Mouse (Mus musculus) kidney, adult 18-20 months (tissue): ENCODE results near the gene Galnt2.

Source experiments
- DNase-seq: peaks from one replicate; pipeline ENCODE4 v3.0.0; 2021

Gene Galnt2

DNA sequence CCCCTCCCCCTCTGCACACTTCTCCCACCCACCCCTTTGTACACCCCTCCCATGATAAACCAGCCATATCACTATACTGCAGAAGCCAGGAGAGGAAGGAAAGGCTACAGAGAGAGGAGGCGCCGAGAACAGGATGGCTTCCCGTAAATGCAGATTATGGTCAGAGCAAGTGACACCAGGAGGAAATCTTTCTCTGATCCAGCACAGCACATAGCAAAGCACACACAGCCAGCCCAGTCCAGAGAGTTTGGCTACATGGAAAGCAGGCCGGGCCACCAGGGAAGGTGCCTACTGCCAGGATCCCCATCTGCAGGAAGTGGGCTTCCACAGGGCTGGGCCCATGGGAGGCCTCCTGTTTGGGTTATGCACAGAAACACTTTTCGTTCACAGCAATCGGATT, 63.2 kb downstream of the Galnt2 start:
- no peak for DNase-seq

DNA sequence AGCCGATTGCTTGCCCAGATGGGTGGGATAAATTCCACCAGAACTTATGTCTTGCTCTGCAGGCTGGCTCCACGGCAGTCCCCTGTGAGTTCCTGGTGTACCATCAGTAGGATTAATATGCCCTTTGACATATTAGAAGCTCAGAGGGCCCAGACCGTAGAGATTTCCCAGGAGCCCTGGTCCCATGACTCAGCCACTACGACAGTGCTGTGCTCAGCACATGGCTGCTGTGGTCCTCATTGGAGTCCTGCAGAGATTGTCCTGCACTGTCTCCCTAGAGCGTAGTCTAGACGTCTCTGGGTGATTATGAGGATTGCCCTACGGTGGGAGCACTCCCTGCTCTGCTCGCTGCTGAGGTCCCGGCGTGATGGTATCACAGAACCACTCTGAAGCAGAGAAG, 63.7 kb downstream of the Galnt2 start:
- DNase-seq: no peak

GRCm38 (mm10) chr8:124295357-124295756, 64.2 kb downstream of the Galnt2 start:
- no peak for DNase-seq

- DNase-seq: no peak
Measured at GRCm38 (mm10) chr8:124301512-124301911, 70.3 kb downstream of the Galnt2 start.

DNA sequence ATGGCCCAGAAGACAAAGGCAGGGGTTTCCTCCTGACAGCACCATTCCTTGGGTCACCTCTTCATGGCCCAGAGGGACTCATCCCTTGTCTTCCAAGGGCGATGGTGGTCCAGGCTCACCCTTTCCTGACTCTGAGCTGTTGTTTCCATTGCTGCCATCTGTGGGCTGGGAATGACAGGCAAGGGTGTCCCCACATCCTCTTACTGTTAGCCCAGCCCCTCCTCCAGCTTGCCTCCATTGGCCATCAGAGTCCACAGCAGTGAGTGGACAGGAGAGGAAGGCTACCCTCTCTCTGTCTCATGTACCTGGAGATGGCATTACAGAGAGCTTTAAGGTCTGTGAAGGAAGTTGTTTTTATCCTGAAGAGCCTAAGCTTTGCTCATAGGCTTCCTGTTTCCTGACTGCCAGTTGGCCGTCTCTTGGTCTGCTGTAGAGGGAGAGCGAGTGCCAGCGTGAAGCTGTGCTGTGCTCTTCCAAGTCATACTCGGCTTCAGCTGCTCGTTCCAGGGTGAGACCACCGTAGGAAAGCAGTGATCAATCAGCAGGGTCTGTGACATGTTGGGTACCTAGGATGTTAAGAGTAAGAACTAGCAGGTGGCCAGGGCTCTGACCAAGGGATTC, 70.9 kb downstream of the Galnt2 start:
- no peak for DNase-seq

DNA sequence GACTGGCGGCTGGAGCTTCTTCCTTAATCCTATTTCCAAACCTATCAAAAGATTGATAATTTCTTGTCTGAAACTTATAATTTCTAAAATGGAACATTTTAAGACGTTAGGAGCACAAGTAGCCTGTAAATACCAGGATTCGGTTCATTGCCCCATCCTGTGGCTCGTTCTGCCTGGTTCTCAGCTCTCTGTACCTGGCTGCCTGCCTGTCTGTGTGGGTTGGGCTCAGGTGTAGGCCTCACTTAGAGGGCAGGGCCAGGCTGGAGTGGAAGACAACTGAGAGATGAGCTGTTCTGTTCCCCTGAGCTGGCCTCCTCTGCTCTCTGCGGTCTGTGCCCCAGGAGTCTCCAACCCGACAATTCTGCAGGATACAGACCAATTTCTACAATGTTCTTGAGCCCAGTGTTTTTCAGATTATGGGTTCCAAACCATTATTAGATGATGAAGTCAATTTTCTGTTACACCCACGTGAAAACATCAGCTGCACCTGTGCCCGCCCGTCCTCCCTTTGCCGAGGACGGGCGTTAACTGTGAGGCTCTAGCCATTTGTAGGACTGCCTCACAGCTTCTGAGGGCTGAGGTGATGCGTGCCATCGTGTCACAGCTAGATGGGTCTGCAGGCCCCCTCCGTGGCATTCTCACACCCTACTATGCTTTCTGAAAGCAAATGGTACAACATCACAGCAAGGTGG, 72.2 kb downstream of the Galnt2 start:
- peak; percentile 36 for DNase-seq

GRCm38 (mm10) chr8:124304141-124304540, 73.0 kb downstream of the Galnt2 start:
- no peak for DNase-seq

DNA sequence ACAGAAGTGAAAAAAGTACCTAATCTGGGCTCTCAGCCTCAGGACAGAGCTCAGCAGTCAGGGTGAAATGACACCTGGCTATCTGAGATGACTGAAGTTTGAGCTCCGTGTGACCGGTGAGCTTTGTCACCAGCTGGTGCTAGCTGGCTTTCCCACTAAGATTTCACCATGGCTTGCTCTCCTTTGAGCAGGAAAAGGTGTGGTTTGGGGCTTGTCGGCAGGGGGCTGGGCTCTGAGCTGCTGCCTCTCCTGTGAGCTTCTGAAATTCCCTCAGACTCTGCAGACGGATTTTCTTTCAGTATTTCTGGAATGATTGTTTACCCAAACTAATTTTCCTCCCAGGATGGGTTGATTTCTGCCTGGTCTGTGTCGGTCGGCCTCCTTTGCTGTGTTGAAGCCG, 75.4 kb downstream of the Galnt2 start:
- DNase-seq: no peak

- no peak for DNase-seq
Measured at GRCm38 (mm10) chr8:124307700-124308099, 76.5 kb downstream of the Galnt2 start.

DNA sequence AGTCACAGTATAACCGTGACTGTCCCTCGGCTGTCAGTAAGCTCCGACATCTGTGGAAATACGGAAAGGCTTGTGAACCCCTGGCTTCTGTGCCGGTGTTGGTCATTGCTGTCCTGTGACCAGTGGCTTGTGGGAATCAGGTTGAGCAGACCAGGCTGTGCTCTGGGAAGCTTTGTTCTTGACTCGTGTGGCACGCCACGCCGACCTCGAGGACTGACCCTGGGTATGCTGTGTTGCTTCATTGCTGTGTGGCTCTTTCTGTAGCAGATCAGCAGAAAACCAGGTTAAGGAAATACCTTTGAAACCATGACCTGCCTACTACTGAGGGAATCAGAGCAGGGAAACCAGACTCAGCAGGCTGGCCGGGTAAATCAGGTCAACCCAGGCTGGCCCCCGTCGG, 79.3 kb downstream of the Galnt2 start:
- DNase-seq: peak; percentile 15

- DNase-seq: no peak
Measured at GRCm38 (mm10) chr8:124311111-124311510, 79.9 kb downstream of the Galnt2 start.

- DNase-seq: no peak
Measured at GRCm38 (mm10) chr8:124311723-124312122, 80.5 kb downstream of the Galnt2 start.

GRCm38 (mm10) chr8:124312228-124312627, 81.0 kb downstream of the Galnt2 start:
- no peak for DNase-seq

DNA sequence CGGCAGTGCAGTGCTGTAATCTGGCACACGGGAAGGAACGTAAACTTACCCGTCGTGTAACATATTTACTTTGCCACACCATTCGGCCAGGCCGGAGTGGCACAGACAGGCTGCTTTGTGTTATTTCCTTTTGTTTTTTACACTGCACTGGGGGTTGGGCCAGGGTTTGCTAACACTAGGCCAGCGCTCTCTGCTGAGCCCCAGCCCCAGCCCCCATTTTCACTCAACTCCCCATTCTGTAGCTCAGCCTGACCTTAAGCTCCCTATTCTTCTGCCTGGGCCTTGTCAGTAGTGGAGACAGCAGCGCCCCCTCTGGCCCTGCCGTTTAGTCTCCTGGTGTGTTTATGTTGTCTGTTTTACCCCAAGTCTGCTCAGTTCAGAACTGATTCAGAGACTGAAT, 83.6 kb downstream of the Galnt2 start:
- DNase-seq: no peak

- DNase-seq: peak; percentile 50
Measured at GRCm38 (mm10) chr8:124316466-124317136, 85.4 kb downstream of the Galnt2 start.

- no peak for DNase-seq
Measured at GRCm38 (mm10) chr8:124317191-124317682, 86.0 kb downstream of the Galnt2 start.

GRCm38 (mm10) chr8:124317821-124318220, 86.6 kb downstream of the Galnt2 start:
- no peak for DNase-seq

DNA sequence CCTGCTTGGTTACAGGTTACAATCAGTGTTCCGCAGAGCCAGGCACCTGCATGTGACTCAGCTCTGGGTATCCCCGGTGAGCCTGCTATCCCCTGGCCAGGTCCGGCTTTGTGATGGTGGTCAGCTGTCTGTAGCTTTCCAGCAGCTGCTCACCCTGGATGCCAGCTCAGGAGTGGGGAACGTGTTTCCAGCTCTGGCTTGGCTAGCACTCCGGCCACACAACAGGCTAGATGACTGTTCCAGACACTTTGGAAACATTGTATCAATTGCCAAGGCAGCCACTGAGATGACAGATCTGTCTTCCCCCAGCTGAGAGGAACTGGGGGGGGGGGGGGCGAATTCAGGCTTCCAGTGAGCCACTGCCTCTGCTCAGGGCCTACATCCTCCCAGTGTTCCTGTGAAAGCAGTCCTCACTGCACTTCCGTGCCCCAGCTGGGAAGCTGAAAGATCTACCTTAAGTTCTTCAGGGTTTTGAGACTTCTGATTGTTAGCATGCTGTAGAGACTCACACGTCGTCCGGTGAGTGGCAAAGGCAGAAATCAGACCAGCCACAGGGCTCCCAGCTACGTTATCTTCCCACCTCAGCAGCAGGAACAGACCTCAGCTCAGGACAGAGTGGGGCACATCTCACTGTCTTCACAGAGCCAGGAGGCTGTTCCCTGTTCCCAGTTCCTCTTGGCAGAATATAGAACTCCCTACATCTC, 87.6 kb downstream of the Galnt2 start:
- no peak for DNase-seq

GRCm38 (mm10) chr8:124319316-124319652, 88.1 kb downstream of the Galnt2 start:
- DNase-seq: no peak

DNA sequence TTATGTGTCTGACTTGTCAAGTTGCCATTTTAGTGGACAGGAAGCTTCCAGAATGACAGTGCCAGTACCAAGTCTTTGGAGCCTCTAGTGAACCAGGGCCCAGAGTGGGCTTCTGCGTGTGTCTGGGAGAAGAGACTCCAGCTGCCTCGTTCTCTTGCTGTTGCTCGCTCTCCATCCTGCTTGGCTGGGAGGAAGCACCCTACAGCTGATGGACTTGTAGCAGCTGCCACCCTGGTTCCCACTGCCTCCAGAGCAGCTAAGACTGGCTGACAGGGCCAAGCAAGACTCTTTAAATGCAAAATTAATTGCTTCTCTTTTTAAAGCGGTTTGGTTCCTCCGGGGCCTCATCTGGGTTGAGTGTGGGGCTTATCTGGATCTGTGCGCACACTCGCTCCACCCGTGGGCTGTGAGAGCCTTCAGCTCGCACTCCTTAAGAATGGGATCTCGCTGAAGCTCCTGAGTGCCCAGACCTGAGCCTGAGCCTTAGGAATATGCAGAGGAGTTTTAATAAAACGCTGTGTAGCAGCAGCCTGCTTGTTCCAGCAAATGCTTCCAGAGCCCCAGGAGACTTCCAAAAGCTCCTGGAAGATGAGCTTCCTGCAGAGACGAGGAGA, 90.1 kb downstream of the Galnt2 start:
- DNase-seq: no peak

DNA sequence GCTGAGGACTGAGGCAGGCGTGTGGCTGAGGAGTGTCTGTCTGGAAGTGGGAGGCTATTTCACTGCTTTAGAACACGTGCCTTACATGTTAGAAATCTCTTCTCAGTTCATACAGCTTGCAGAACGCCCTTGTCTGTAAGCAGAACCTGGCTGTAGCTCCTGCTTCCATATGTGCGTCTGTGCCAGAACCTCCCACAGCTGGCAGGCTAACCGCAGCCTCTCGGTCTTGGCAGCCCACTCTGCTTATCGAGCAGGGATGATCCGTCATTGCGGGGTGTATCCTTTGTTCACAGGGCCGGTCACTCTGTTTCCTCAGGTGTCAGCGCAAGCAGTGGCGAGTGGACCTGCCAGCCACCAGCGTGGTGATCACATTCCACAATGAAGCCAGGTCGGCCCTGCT, 92.2 kb downstream of the Galnt2 start:
- DNase-seq: no peak

- no peak for DNase-seq
Measured at GRCm38 (mm10) chr8:124328259-124328658, 97.1 kb downstream of the Galnt2 start.

DNA sequence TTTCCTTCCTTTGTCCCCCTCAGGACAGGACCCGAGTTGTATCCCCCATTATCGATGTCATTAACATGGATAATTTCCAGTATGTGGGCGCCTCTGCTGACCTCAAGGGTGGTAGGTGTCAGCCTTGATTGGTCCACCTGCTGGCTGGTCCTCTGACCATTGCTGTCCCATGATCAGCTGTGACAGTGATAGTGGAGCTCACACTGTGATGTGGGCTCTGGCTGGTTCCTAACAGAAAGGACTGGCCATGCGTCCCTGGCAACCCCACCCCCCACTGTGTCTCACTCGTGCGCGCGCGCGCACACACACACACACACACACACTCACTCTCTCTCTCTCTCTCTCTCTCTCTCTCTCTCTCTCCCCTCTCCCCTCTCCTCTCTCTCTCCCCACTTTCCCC, 98.5 kb downstream of the Galnt2 start:
- DNase-seq: no peak
